Mouse (Mus musculus) mouse trophoblast stem cell (cell line): ENCODE measurements around the gene Mrpl46.

Source experiments
- in situ Hi-C, 2 experiments: fragments of 300-500 bp; cut with MseI, MboI; formaldehyde crosslinking; loops; 2 replicates in 1 of 2; 3 replicates in 1 of 2; pipeline ENCODE4 v1.15.1; 2025

Gene Mrpl46

GRCm38 (mm10) chr7:78782639-78783581 lies at the start of gene Mrpl46, which contains the start of gene Mrps11:
TSS of gene Mrpl46 (minus strand) at chr7:78783531.
TSS of gene Mrps11 (plus strand) at chr7:78783119.
- in situ Hi-C loops = no loop called here

DNA sequence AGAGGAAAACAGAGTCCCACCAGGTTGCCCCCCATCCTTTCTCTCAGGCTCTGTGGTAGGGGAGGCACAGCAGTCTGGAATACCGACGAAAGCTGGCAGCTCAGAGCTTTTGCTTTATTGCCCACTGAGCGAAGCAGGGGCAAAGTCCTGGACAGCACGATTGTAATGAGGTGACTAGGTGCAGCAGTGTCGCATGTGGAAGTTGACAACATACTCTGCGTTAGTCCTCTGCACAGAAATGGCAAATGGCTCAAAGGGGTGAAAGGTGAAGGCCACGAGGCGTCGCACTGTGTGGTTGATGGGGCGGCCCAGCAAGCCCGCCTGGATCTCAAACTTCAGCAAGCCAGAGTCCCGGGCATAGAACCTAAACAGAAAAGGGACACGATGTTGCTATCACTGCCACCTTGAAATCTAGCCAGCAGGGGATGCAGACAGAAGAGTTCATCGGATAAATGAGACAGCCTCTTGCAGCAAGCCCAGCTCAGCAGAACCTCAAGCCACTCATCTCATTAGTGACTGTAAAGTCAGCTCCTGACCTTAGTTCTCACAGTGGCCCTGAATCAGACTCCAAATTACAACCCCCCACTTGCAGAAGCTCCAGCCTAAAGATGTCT lies 44.5 kb upstream of the Mrpl46 start:
- in situ Hi-C loops = no loop called here

DNA sequence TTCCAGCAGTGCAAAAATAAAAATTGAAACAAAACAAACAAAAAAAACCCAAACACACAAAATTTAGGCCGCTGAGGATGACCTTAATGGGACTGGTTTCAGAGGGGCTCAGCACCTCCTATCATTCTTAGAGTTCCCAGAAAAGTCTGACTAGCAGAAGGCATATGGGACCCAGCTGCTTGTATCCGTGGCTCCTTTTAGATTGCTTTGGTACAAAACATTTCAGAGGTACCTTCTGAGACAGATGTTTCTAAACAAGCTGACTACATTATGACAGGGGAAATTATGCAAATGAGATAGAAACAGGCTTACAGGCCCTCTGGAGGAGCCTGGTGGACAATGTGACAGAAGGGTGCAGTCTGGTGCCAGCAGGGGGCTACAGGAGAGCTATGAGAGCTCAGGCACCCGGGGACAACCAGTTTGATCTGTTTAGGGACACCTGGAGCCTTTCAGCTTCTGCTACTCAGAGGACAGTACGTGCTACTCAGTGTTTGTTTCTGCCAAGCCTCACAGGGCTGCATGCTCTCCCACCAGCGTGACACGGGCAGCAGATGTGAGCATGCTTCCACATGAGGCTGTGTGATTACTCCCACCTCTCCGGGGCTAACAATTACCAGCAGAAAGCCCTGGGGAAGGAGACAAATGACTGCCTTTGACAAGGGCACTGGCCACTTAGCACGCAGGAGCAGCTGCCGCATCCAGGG lies 43.5 kb upstream of the Mrpl46 start:
- in situ Hi-C loops = no loop called here

DNA sequence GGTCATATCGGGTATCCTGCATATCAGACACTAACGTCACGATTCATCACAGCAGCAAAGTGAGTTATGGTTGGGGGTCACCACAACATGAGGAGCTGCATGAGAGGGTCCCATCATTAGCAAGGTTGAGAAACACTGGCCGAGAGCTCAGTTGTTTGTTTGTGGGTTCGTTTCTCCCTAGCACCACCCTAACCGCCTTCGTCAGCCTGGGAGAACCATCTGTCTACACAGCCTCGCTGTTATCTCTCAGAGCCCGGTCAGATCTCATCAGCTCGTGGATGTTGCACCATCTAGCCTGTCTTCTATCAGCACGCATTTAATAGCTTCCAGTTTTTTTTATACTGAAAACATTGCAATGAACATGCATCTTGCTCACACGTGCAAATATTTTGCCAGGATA lies 35.0 kb upstream of the Mrpl46 start:
- in situ Hi-C loops = no loop called here

GRCm38 (mm10) chr7:78814766-78815165 lies 31.4 kb upstream of the Mrpl46 start:
- in situ Hi-C loops = no loop called here

- in situ Hi-C loops = no loop called here
Measured at GRCm38 (mm10) chr7:78813791-78814190, 30.5 kb upstream of the Mrpl46 start.

- in situ Hi-C loops = no loop called here
Measured at GRCm38 (mm10) chr7:78807192-78807591, 23.9 kb upstream of the Mrpl46 start.

GRCm38 (mm10) chr7:78803841-78804240 lies 20.5 kb upstream of the Mrpl46 start:
- in situ Hi-C loops = no loop called here

DNA sequence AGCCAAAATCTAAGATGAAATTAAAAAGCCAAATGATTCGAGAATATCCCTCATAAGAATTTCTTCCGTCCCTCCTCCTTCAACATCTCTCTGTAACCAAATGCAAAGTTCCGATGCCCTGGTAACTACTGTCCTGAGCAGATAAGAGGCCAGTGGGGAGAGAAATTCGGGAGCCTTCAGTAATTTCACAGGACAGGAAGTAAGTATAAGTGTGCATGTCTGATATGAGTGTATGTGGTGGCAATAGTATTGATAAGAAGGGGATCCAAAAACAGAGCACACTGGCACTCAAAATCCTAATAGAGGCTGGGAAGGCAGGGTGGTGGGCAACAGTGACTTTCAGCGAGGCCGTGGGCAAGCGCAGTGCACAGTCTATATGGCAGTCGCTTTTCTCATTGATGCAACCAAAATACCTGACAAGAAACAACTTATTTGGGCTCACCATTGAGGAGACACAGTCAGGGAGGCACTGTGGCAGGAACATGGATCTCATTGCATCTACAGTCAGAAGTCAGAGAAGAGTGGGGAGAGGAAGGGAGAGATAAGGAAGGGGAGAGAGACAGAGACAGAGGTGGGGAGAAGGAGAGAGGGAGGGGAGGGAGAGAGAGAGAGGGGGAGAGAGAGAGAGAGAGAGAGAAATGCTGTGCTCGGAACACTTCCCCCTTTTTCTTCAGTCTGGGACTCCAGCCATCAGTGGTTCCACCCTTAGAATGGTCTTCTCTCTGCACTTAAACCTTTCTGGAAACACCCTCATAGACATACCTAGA lies 16.6 kb upstream of the Mrpl46 start:
- in situ Hi-C loops = no loop called here

- in situ Hi-C loops = no loop called here
Measured at GRCm38 (mm10) chr7:78797843-78798455, 14.6 kb upstream of the Mrpl46 start.

- in situ Hi-C loops = no loop called here
Measured at GRCm38 (mm10) chr7:78796624-78797023, 13.3 kb upstream of the Mrpl46 start.

- in situ Hi-C loops = loop anchor here (5.0 kb wide), 1 partner anchor 98 kb away; no protein-coding TSS in a partner anchor
Measured at GRCm38 (mm10) chr7:78794571-78795092, 11.3 kb upstream of the Mrpl46 start.

DNA sequence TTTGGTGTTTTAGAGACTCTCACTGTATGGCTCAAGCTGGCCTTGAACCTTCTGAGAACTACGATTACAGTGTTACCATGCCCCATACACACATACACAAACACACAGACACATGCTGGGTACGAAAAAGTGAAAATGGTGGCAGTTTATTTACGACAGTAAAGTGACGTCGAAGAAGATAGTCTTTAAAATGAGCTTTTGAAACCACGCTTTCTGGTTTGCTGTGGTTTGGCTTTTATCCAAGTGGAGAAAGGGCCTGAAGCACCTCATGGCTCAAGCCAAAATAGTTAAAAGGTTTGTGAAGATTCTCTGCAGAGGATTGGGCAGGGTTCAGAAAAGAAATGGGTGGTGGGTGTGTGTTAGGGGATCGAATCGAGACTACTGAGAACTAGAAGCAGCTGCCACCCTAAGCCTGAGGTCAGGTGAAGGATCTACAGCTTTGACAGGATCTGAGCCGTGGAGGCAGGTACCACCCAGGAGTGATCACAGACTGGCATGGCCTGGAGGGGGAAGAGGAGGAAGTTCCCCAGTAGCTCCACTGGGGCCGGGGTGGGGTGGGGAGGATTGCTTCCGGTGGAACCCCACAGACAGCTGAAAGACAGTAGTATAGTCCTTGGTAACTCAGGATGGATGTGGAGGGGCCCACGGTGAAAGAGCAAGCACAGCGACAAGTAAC lies 10.7 kb upstream of the Mrpl46 start:
- in situ Hi-C loops = loop anchor here (5.0 kb wide), 1 partner anchor 98 kb away; no protein-coding TSS in a partner anchor

DNA sequence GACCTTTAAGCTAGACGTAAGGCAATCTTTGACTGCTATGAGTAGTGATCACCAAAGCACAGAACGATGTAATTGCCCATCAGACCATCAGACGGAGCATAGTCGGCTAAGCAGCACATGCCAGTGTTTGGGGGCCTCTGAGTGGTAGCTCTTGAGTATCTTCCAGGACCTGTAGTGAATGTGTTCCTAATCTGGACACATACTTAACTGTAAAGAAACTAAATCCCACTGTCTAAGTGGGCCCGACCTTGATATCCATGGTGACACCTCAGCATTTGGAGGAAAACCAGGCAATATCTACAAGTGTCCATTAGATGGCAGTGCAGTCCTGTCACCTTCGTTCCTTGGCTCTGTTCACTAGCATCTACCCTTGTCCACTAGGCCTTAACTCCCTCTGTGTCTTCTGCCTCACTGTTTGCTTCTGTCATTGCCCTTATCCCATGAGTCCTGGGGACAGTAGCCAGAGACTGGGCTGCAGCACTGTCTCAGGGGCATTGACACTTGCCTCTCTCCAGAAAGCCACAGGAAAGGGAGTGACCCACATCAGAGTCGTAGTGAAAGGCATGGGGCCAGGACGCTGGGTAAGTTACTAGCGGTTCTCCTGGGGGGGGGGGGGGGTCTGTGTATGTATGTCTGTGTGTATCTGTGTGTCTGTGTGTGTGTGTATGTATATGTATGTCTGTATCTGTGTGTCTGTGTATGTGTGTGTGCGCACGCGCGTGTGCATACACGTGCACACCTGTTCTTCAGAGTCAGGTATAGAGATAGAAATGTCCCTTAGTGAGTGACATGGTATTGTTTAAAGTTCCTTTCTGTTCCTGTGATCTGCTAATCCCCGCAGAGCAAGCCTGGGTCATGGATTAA lies 8.3 kb upstream of the Mrpl46 start:
- in situ Hi-C loops = loop anchor here (5.0 kb wide), 1 partner anchor 101 kb away; no protein-coding TSS in a partner anchor

DNA sequence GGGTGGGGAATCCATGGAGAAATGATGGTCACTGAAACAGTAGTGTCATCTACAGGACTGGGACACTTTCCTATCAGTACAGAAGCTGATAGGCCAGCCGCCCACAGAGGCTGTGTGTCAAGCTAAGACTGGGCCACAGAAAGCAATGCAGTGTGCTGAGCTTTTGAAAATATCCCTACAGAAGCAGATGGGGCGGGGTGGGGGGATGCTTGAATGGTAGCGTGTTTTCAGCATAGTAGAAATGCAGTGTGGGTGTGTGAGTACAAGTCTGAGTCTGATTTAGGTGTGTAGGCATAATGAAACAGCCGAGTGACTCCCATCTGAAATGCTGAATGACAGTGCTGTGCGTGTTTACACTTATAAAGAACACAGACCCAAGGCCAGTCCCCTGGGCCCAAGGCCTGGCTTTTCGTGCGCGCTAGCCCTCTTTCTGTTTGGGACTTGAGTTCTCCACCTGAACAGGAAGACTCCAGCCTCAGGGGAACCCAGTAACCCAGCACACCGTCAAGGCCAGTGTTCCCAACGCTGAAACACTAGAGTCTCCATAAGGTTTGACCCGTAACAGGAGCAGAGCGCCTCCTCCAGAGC lies 4.6 kb upstream of the Mrpl46 start:
- in situ Hi-C loops = no loop called here

DNA sequence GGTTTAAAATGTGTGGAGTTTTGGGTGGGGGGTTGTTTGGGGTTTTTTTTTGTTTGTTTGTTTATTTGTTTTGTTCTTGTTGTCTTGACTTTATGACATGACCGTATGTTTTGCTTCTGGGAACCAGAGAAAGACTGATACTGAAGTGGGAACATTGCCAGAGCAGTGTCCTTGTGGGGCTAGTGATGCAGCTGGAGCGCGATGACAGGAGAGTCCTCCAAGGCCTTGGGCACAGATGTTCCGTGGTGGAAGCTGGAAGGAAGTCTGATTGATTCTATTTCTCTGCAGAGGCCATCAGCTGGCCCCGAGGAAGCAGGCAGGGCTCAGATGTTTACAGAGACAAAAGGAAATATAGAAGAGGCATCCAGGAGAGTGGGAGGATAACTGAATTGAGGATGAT lies 2.6 kb upstream of the Mrpl46 start:
- in situ Hi-C loops = no loop called here

- in situ Hi-C loops = no loop called here
Measured at GRCm38 (mm10) chr7:78778741-78779140, 4.6 kb downstream of the Mrpl46 start.

DNA sequence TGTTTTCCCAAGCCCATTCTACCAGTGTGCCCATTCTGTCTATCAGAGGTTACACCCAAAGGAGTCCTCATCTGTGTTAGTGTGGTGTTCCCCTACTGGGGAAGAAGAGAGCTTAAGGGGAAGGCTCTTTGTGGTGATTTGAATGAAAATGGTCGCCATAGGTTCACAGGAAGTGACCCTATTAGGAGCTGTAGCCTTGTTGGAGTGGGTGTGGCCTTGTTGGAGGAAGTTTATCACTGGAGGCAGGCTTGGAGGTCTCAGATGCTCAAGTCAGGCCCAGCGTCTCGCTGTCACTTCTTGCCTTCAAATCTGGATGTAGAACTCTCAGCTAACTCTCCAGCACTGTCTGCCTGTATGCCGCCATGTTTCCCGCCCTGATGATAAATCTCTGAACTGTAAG lies 12.4 kb downstream of the Mrpl46 start:
- in situ Hi-C loops = no loop called here
